Mouse (Mus musculus) heart, postnatal 36 days (tissue): ENCODE results near the gene Six2. TPM values are rescaled to one million over a fixed set of nuclear protein-coding genes. Genes with fewer than 3 reads are reported as not detected.
A peak's percentile ranks its signal among the peaks of the same experiment; 100 is the strongest.

ENCODE experiments used
- DNase-seq, 2 experiments: peaks; one replicate each; pipeline ENCODE4 v3.0.0; 2021 to 2022
- intact Hi-C: fragments of 180-260 bp; cut with DNase I; formaldehyde crosslinking; loops from one replicate; pipeline ENCODE4 v1.15.1; 2025
- total RNA-seq, 2 experiments: library from RNA; stranded (reverse); gene quantifications; 2 replicates each; pipeline ENCODE4 v1.2.3; 2021

The Six2 gene
- under 1 TPM; 0.30 to 0.33 TPM for total RNA-seq

GRCm38 (mm10) chr17:85688236-85688910, at the start of gene Six2:
Six2 (minus strand) TSS chr17:85688274.
- intact Hi-C loops: no loop called here
- peak; percentile 56 to 57 for DNase-seq

DNA sequence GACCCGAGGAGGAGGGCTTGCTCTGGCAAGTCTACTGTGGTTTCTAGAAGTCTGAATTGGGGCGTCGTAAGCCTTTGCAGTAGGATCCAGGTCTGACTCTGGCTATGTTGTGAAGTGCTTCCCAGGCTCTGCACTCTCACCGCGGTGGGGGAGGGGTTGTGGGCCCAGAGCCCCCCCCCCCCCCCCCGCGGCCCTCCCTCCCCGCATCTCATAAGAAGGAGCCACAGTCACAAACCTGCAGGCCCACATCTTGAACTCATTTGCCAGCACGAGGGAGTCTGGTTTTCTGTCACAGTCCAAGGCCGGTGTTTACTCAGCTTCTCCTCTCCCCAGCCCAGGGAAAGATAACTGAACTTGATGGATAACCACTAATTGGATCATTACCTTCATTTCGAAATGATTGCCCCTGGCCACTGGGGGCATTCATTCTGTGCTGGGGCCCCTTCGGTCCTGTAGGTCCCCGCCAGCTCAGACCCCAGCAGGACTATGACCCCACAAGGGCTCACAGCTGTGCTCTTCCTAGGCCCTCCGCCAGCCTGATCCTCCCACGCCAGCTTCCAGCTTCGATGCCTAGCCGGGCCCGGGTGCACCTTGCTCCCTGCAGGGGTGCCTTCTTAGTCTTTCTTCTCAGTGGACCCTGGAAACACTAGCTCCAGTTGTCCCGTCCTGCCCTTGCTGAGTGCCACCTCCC, 49.2 kb upstream of the Six2 start:
- intact Hi-C loops: no loop called here
- DNase-seq: no peak

DNA sequence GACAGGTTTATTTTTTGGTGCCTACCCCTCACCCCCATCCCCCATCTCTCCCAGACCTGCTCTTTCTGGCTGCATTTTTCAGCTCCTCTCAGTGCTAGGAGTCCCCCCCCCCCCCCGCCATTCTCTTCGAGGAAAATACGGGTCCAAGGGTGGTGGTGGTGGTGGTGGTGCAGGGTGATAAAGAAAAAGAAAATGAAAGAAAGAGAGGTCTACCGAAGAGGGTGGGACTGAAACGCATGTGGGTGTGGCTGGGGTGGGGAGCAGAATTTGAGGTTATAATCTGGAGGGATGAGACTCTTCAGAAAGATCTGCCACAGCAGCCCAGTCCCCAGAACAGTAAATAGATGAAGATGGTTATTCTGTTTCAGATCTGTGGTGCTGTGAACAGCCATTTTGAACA, 43.3 kb upstream of the Six2 start:
- intact Hi-C loops: no loop called here
- DNase-seq: no peak

DNA sequence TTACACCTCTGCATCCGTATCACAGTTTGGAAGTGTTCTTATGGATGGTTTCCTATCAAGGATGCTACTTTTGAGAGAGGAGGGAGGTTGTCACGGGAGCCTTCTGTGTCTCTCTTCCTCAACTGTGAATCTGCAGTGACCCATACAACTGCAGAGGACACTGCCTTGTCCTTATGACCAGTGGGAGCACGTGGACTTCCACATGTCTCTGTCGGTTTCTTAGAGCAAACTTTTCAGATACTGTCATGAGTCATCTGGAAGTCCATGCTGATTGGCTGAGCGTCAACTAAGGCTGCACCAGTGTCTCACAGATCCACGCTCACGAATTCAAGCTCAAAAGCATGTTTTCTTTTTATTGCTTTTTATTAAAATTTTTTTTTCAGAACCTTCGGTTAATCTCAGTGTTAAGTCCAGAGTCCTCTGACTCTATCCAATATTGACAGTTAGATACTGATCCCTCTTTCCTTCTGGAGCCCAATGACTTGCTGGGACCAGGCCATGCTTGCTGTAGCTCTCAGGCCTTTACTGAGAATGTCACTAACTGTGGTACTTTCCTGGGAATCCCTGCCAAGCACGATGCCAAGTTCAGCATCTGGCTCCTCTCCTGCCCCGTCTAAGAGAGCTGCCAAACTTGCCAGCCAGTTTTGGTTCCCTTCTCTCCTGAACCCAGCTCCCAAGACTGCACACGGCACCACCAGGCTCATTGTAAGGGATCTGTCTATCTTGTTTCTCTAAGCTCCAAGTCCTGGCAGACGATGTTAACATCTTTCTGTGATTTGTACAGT, 42.3 kb upstream of the Six2 start:
- intact Hi-C loops: no loop called here
- DNase-seq: no peak

DNA sequence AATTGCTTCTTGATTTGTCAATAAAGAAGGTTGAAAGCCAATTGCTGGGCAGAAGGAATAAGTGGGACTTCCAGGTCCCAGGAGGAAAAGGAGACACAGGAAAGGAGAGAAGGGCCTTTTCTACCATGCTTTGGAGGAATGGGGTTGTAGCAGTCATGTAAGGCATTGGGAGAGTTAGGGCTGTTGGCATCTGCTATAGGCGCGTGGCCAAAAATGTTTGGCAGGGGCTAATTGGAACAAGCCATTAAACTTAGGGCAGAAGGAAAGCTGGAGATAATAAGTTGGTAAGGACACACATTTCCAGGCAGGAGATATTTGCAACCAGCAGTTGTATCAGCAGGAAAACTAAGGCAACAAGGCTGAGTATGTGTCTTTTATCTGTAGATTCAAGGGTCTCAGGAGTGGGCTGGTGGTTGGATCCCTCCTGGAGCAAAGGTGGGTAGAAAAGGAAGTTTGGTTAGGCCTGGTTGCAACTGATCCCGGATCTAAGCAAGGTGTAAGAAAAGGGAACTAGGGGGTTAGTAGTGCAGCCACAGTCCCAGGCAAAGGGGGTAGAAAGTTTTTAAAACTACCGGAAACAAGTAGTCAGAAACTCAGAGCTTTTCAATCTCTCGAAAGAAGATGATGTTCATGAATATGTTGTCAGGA, 40.1 kb upstream of the Six2 start:
- DNase-seq: peak; percentile 42 to 57
- intact Hi-C loops: no loop called here

GRCm38 (mm10) chr17:85725988-85726387, 37.9 kb upstream of the Six2 start:
- intact Hi-C loops: no loop called here

DNA sequence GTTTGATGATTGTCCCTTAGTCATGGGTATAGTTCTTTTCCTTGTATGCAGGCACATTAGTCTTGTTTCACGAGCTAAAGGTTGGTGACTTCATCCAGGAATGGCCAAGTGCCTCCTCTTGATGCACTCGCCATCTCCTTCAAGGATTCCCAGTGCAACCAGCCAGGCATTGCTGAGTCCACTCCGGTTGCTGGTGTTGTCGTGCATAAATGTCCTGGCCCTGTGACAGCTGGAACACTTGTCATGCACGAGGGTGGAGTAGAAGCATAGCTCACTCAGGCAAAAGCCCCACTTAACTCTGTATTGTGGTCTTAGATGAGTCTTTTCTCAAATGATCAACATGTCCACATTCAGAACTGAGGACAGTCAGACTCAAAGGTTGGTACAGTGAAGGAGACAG, 35.1 kb upstream of the Six2 start:
- DNase-seq: no peak

More at GRCm38 (mm10) chr17:85725988-85726387, 37.9 kb upstream of the Six2 start:
- no peak for DNase-seq

GRCm38 (mm10) chr17:85717266-85717665, 29.2 kb upstream of the Six2 start:
- DNase-seq: no peak
- intact Hi-C loops: no loop called here

More for the DNA sequence above, 35.1 kb upstream of the Six2 start:
- intact Hi-C loops: no loop called here

GRCm38 (mm10) chr17:85715784-85716183, 27.7 kb upstream of the Six2 start:
- no peak for DNase-seq
- intact Hi-C loops: no loop called here

- no peak for DNase-seq
- intact Hi-C loops: no loop called here
These were observed 26.3 kb upstream of the Six2 start for GRCm38 (mm10) chr17:85714370-85714769.

DNA sequence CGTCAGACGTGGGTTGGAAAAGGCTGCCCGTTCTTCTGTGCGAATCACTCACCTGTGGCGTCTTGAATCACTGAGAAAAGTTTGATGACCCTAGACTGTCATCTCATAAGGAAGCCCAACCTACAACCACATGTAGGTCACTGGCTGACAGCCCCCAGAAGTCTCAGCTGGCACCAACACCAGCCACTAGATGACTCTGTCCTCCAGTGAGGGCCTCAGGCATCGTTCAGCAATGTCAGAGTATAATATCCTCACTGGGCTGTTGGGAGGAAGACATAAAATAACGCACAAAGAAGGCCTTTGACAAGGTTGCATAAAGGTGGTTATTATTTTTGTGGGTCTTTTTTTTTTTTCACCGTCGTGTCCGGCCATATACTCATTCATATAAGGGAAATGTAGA, 24.8 kb upstream of the Six2 start:
- intact Hi-C loops: no loop called here
- DNase-seq: no peak

- no peak for DNase-seq
- intact Hi-C loops: no loop called here
These were observed 16.5 kb upstream of the Six2 start for GRCm38 (mm10) chr17:85704369-85705260.

DNA sequence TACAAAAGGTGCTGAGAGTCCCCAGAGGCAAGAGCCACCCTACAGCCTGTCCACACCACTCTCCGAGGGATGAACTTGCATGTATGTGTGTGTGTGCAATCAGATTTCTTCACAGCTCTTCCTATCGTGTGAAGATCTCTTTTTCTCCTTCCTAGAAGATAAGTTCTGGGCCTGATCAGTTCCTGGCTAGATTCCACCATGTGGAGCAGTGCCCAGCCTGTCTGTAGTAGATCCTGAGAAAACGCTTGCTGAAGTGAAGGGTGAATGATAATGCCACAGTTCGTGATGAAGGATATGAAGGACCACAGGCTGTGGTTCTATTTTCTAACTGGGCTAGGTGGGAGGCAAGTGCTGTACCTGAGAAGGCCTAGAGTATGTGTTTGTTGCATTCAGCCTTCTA, 12.0 kb upstream of the Six2 start:
- intact Hi-C loops: no loop called here
- no peak for DNase-seq

DNA sequence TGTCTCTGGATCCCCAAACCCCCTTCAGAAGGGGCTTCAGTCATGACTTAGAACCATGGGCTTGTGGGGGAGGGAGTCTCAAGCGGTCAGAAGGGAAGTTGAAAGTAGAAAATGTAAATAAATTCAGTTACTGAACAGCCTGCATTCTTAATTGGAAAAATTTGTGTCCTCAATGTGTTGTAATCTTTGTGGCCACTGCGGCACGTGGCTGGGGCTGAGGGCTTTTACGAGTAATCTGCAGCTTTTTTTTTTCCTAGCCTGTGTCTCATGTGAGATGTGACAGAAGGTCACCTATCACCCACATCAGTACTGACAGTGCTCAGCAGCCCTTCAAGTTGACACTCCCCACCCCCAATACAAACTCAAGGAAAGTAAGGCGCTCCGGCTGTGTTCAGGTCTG, 10.6 kb upstream of the Six2 start:
- intact Hi-C loops: no loop called here
- no peak for DNase-seq

DNA sequence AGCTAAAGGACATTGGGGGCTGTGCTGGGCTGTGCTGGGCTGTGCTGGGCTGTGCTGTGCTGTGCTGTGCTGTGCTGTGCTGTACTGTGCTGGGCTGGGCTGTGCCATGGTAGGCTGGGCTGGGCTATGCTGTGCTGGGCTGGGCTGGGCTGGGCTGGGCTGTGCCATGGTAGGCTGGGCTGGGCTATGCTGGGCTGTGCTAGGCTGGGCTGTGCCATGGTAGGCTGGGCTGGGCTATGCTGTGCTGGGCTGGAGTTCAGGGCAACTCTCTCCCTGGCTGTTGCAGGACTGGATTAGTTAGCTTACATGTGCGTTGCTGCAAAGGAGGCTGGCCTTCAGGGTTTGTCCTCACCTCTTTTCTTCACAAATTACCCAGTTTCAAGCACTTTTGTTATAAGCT, 9.9 kb upstream of the Six2 start:
- DNase-seq: no peak
- intact Hi-C loops: no loop called here

DNA sequence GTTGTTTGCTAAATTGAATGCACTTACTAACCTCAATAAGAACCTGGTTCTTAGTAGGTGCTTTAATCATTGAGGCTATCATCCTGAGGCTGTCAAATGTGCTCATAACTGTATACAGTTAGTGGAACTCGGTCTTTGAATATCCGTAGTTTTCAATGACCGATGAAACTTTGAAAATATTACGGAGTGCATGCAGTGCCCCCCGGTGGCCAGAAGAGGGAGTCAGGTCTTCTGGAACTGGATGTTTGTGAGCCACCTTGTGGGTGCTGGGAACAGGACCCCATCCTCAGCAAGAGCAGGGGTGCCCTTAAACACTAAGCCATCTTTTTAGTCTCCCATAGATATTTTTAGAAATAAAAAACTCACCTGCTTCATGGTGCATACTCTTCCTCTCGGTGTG, 6.4 kb upstream of the Six2 start:
- intact Hi-C loops: no loop called here
- DNase-seq: no peak

DNA sequence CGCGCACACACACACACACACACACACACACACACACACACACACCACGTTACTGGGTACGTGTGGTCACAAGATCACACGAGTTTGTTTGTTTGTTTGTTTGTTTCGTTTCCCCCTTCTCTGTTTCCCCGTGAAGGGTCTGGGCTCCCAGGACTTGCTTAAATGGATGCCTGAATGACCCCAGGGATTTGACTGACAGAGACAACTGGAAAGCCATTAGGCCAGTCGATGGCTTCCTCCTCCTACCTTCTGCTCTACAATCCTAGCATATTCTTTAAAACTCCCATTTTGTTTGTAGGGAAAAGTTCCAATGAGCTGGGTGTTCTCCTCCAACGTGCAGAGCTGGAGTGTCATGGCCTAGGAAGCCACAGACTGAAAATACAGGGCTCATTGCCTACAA, 5.0 kb upstream of the Six2 start:
- intact Hi-C loops: no loop called here
- no peak for DNase-seq

DNA sequence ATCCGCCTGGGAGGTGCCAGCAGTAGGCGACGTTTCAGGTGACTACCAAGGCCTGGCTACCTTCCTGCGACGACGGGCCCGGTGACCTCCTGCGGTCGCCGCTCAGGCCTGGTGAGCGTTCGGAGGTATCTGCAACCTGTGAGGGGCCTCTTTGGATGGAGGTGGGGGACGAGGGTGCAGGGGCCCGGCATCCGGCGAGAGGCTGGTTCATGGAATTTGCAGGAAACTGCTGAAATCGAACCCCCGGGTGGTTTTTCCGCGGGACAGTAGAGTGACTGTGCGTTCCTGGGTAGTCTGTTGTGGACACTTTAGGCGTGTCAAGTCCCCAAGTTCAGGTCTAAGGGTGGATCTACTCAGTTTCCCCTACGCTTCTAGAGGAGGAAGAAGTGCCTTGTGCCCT, 4.5 kb upstream of the Six2 start:
- intact Hi-C loops: no loop called here
- no peak for DNase-seq

DNA sequence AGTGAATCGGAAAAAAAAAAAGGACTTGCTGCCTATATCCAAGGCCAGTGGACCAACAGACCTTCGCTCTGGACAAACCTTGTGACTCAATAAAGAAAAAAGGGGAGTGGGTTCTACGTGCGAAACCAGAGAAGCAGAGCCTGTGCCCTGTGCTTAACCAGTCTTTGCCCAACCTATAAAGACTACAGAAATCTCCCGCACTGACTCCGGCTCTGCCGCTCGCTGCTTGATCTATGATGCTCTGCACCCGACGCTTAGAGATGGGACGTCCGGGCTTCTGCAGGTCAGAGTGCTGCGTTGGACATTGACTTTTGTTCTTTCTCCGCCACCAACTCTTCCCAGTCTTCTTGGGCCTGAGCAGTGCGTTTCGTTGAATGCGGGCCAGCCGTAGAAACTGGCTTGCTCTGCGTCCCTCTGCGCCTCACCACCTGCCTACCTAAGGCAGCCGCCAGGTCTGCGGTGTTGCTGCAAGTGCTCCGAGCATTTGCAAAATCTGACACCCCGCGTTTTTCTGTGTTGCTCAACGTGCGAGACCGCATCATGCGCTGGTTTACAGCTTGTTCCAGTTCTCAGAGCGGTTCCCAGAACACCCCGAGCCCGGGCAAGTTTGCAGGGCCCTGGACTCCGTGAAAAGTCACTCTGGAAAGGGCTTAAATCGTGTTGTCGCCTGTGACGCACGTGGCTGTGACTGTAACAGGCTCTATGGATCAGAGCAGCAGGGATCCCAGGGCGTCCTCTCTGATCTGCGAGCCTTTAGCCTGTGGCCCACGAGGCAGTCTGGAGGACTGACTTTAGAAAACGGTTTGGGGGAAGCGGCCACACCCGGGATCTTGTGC, 3.8 kb upstream of the Six2 start:
- intact Hi-C loops: no loop called here
- peak in 1 of 2 experiments; percentile 43 for DNase-seq
